Mouse (Mus musculus): ENCODE data around the gene Tshz2. TPM values are rescaled to one million over a fixed set of nuclear protein-coding genes. Genes with fewer than 3 reads are reported as not detected.

Tshz2 gene
- polyA plus RNA-seq, 1 experiment from 2014 or later = 3.6 TPM

DNA sequence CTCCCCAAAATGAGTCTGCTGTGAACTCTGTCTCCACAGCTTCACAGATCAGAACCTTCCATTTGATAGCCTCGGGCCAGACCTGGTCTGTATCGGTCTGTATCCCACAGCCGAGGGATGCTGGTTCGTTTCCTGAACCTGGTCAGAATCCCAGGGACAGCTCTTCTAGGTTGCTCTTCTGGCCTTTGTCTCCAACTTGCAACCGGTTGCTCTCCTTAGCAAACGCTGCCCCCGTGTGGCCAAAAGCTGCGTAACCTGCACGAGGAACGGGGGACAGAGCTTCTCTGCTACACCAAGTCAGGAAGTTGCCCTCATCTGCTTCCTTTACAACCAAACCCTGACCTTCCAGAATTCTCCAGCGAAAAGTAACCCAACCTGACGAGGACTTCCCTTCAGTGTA is 468.3 kb downstream of the Tshz2 start:
- Histone ChIP-seq H3K4me1 (replicated peaks) (no peaks in the 10 kb centered on the region), H3K4me3 (no peak overlapping the region), H3K36me3 (no peaks in the 10 kb centered on the region), H3K9me3 (replicated peaks) (no peaks in the 10 kb centered on the region), H3K27me3 (no peaks in the 10 kb centered on the region), H3K4me2 (peak overlapping the region; percentile 26; the same call in 1 of the 2 replicates), H3K27ac (no peak overlapping the region), H3K9ac (no peak overlapping the region)
- 2% methylated on average over 12 of the region's 12 CpGs for WGBS
- no peak for ATAC-seq (replicated peaks; ENCODE audit: insufficient number of reproducible peaks, insufficient read depth, low FRiP score, low read depth)

DNA sequence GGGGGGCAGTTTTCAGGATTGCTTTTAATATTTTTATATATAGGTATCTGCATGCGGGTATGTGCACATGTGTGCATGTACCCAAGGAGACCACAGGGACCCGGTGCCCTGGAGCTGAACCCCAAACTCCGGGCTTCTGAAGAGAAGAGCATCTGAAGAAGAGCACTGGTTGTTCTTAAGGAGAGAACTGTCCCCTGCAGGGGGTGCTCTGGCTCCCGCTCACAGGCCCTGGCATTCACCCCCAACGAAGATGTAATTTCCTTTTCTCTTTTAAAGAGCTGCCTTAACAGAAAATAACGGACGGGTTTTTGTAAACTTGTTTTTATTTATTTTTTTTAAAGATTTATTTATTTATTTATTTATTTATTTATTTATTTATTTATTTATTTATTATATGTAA is 469.1 kb downstream of the Tshz2 start:
- Histone ChIP-seq H3K4me1 (replicated peaks) (no peaks in the 10 kb centered on the region), H3K27me3 (no peaks in the 10 kb centered on the region), H3K4me3 (no peak overlapping the region), H3K4me2 (no peak overlapping the region), H3K9me3 (replicated peaks) (no peaks in the 10 kb centered on the region), H3K27ac (no peak overlapping the region), H3K36me3 (no peaks in the 10 kb centered on the region), H3K9ac (no peak overlapping the region)
- ATAC-seq (replicated peaks; ENCODE audit: insufficient number of reproducible peaks, insufficient read depth, low FRiP score, low read depth) = no peak
- 69% methylated on average over 7 of the region's 7 CpGs for WGBS

DNA sequence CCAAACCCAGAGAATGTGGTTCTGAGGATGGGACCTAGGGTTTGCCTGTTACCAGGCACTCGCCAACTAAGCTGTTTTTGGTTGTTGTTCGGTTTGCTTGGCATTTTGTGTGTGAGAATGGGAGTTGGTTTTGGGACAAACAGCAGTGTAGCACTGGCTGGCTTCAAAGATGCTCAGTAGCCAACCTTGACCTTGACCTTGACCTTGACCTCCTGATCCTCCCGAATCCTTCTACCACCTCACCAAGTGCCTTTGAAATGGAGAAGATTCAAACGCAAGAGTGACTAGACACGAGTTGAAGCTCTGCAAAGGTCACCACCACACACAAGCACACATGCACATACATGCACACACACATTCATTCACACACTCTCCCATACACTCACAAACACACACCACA is 470.5 kb downstream of the Tshz2 start:
- ATAC-seq (replicated peaks; ENCODE audit: insufficient number of reproducible peaks, insufficient read depth, low FRiP score, low read depth) = no peak
- no peak overlapping the region for H3K27ac ChIP-seq
- WGBS = 73% methylated on average over 5 of the region's 5 CpGs
- no peak overlapping the region for H3K4me2 ChIP-seq
- no peak overlapping the region for H3K4me3 ChIP-seq
- peaks cover 11% of the 10 kb centered on the region; the same call in 1 of the 2 replicates for H3K36me3 ChIP-seq
- no peaks in the 10 kb centered on the region for H3K9me3 ChIP-seq (replicated peaks)
- H3K27me3 ChIP-seq = no peaks in the 10 kb centered on the region
- H3K4me1 ChIP-seq (replicated peaks) = no peaks in the 10 kb centered on the region
- no peak overlapping the region for H3K9ac ChIP-seq

DNA sequence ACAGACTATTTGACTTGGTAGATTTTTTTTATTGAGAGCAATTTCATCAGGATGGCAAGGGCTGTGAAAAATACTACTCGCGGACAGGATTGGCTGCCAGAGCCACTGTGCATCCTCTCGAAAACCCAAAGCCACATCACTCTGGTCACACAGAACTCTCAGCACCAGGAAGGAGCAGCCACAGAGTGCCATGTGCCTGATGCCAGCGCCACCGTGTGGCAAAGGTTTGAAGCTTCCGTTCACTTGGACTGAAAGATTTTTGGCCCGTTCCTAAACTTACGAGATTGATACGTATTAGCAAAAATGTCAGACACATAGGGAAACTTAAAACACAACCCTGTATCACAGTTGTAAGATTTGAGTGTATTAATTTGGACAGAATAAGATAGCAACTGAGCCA is 471.0 kb downstream of the Tshz2 start:
- H3K4me3 ChIP-seq = no peak overlapping the region
- no peaks in the 10 kb centered on the region for H3K9me3 ChIP-seq (replicated peaks)
- H3K9ac ChIP-seq = no peak overlapping the region
- WGBS = 55% methylated on average over 9 of the region's 9 CpGs
- H3K4me1 ChIP-seq (replicated peaks) = no peaks in the 10 kb centered on the region
- no peak overlapping the region for H3K4me2 ChIP-seq
- peaks cover 11% of the 10 kb centered on the region; the same call in 1 of the 2 replicates for H3K36me3 ChIP-seq
- no peak for ATAC-seq (replicated peaks; ENCODE audit: insufficient number of reproducible peaks, insufficient read depth, low FRiP score, low read depth)
- no peaks in the 10 kb centered on the region for H3K27me3 ChIP-seq
- H3K27ac ChIP-seq = no peak overlapping the region

DNA sequence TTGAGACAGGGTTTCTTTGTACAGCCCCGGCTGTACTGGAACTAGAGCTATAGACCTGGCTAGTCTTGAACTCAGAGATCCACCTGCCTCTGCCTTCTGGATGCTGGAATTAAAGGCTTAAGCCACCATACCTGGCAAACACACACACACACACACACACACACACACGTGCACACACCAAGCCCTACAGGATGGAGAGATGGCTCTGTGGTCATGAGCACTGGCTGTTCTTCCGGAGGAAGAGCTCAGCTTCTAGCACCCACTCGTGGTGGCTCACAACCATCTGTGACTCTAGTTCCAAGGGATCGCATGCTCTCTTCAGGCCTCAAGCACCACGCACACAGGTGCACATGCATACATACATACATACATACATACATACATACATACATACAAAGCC is 471.6 kb downstream of the Tshz2 start:
- no peak overlapping the region for H3K27ac ChIP-seq
- H3K9me3 ChIP-seq (replicated peaks) = no peaks in the 10 kb centered on the region
- H3K27me3 ChIP-seq = no peaks in the 10 kb centered on the region
- no peak overlapping the region for H3K4me3 ChIP-seq
- ATAC-seq (replicated peaks; ENCODE audit: insufficient number of reproducible peaks, insufficient read depth, low FRiP score, low read depth) = no peak
- no peak overlapping the region for H3K4me2 ChIP-seq
- H3K36me3 ChIP-seq = peaks cover 11% of the 10 kb centered on the region; the same call in 1 of the 2 replicates
- no peaks in the 10 kb centered on the region for H3K4me1 ChIP-seq (replicated peaks)
- WGBS = 88% methylated on average over 6 of the region's 6 CpGs
- no peak overlapping the region for H3K9ac ChIP-seq

DNA sequence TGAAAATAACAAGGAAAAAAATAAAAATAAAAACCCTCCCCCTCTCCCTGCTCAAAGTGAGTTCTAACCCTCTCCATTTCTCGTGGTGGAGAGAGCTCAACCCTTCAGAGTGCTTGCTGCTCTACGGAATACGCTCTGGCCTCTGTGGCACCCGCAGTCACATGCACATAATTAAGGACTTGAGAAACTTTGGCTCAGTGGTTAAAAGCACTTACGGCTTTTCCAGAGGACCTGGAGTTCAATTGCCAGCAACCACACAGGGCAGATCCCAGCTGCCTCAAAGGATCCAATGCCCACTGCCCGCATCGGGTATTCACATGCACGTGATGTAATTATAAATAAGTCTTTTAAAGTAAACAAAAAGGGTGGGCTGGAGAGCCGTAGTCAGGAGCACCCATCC is 473.2 kb downstream of the Tshz2 start:
- no peak for ATAC-seq (replicated peaks; ENCODE audit: insufficient number of reproducible peaks, insufficient read depth, low FRiP score, low read depth)
- WGBS = 74% methylated on average over 9 of the region's 9 CpGs
- no peak overlapping the region for H3K4me3 ChIP-seq
- H3K9me3 ChIP-seq (replicated peaks) = no peaks in the 10 kb centered on the region
- no peak overlapping the region for H3K9ac ChIP-seq
- H3K27ac ChIP-seq = no peak overlapping the region
- no peaks in the 10 kb centered on the region for H3K27me3 ChIP-seq
- H3K4me1 ChIP-seq (replicated peaks) = 0 out of 2 replicates have a peak, but pooled peaks cover 4% of the 10 kb centered on the region
- H3K36me3 ChIP-seq = peaks cover 26% of the 10 kb centered on the region
- no peak overlapping the region for H3K4me2 ChIP-seq

DNA sequence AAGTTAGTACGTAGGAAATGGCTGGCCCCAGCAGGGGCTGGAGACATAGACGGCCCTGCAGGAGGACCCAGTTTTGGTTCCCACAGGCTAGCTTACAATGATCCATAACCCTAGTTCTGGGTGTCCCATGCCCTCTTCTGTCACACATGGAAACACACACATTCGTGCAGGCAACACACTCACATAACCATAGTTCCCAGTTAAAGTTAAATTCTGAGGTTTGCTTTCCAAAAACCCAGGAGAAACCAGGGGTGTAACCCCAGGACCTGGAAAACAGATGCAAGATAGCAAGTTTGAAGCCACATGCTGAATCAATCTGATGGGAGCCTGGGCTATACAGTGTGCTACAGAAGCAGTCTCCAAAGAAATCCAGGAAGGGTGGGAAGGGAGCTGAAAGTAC is 475.0 kb downstream of the Tshz2 start:
- no peak overlapping the region for H3K4me3 ChIP-seq
- WGBS = 73% methylated on average over 3 of the region's 3 CpGs
- H3K27ac ChIP-seq = no peak overlapping the region
- no peak for ATAC-seq (replicated peaks; ENCODE audit: insufficient number of reproducible peaks, insufficient read depth, low FRiP score, low read depth)
- H3K9me3 ChIP-seq (replicated peaks) = no peaks in the 10 kb centered on the region
- H3K4me1 ChIP-seq (replicated peaks) = 0 out of 2 replicates have a peak, but pooled peaks cover 4% of the 10 kb centered on the region
- no peaks in the 10 kb centered on the region for H3K27me3 ChIP-seq
- H3K9ac ChIP-seq = no peak overlapping the region
- peaks cover 42% of the 10 kb centered on the region for H3K36me3 ChIP-seq
- H3K4me2 ChIP-seq = no peak overlapping the region

DNA sequence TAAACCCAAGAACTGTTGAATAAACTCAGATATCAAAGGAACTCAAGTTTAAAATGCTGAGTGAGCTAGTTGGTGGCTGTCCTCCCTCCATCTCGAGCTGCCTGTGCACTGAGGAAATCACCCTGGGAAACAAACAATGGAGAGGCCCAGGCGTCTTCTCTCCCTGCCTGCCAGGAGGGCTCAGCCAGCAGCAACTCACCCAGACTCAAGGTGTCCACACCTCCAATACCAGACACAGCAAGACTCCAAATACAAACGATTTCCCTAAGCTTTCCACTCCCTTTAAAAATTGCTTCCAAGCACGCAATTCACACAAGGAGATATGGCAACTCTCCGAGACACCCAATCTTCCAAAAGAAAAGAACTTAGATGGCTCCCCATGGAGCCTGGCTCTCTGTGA is 476.7 kb downstream of the Tshz2 start:
- no peak overlapping the region for H3K4me3 ChIP-seq
- H3K36me3 ChIP-seq = peaks cover 59% of the 10 kb centered on the region
- no peak overlapping the region for H3K27ac ChIP-seq
- 0 out of 2 replicates have a peak, but pooled peaks cover 4% of the 10 kb centered on the region for H3K4me1 ChIP-seq (replicated peaks)
- no peak overlapping the region for H3K4me2 ChIP-seq
- no peaks in the 10 kb centered on the region for H3K27me3 ChIP-seq
- H3K9me3 ChIP-seq (replicated peaks) = no peaks in the 10 kb centered on the region
- no peak for ATAC-seq (replicated peaks; ENCODE audit: insufficient number of reproducible peaks, insufficient read depth, low FRiP score, low read depth)
- H3K9ac ChIP-seq = no peak overlapping the region
- WGBS = 65% methylated on average over 5 of the region's 5 CpGs

DNA sequence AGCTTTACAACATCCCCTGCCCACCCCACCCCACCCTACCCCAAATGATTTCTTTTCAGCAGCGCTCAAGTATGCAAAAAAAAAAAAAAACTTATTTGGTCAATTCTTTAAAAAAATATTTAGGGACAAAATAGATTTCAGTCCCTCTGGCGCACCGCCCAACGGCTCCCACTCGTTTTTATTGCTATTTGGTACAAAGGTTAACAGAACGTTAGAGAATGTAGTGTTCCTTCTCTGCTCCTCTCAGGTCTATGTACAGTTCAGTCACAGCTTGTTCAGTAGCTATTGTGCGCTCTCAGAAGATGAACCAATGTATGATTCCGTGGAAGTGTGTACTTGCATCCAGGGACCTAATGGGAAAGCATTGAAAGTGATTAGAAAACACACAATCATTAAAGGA is 477.5 kb downstream of the Tshz2 start:
- no peak for ATAC-seq (replicated peaks; ENCODE audit: insufficient number of reproducible peaks, insufficient read depth, low FRiP score, low read depth)

DNA sequence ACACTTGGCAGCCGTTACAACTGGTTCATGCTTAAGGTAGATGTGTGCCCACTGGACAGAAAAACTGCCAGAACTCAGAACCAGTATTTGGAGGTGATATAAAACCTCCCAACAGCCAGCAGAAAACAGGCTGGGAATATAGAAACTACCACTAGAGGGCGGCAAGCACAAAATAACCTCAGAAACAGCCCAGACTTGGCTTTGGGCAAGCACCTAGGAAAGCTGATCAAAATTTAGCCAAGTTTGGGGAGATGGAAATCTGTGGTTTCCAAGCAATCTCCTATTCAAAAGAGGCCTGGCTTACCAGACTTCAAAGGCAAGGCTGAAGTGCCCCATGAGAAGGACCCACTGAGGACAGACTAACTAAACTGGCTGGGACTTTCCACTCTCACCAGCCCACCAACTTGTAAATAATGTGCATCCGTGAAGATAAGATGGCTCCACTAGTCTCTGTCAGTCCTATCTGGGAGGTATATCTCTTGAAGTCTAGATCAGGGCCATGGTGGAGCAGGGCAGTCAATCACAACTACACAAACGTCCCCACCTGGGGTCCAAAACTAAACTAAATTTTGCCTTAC is 484.0 kb downstream of the Tshz2 start:
- no peak overlapping the region for H3K9ac ChIP-seq
- 28% methylated on average over 4 of the region's 4 CpGs for whole genome bisulfite sequencing
- H3K9me3 ChIP-seq (replicated peaks) = no peaks in the 10 kb centered on the region
- no peak for ATAC-seq (replicated peaks; ENCODE audit: insufficient number of reproducible peaks, insufficient read depth, low FRiP score, low read depth)
- no peak overlapping the region for H3K4me2 ChIP-seq
- peaks cover 30% of the 10 kb centered on the region for H3K4me1 ChIP-seq (replicated peaks)
- H3K27ac ChIP-seq = no peak overlapping the region; the same call in 1 of the 2 replicates
- H3K36me3 ChIP-seq = peaks cover 67% of the 10 kb centered on the region
- no peaks in the 10 kb centered on the region for H3K27me3 ChIP-seq
- no peak overlapping the region for H3K4me3 ChIP-seq

More for the DNA sequence above, 477.5 kb downstream of the Tshz2 start:
- 83% methylated on average over 8 of the region's 8 CpGs for WGBS
- Histone ChIP-seq H3K27ac (no peak overlapping the region), H3K4me3 (no peak overlapping the region), H3K27me3 (no peaks in the 10 kb centered on the region), H3K9me3 (replicated peaks) (no peaks in the 10 kb centered on the region), H3K36me3 (peaks cover 67% of the 10 kb centered on the region), H3K4me2 (no peak overlapping the region), H3K9ac (no peak overlapping the region), H3K4me1 (replicated peaks) (0 out of 2 replicates have a peak, but pooled peaks cover 4% of the 10 kb centered on the region)

DNA sequence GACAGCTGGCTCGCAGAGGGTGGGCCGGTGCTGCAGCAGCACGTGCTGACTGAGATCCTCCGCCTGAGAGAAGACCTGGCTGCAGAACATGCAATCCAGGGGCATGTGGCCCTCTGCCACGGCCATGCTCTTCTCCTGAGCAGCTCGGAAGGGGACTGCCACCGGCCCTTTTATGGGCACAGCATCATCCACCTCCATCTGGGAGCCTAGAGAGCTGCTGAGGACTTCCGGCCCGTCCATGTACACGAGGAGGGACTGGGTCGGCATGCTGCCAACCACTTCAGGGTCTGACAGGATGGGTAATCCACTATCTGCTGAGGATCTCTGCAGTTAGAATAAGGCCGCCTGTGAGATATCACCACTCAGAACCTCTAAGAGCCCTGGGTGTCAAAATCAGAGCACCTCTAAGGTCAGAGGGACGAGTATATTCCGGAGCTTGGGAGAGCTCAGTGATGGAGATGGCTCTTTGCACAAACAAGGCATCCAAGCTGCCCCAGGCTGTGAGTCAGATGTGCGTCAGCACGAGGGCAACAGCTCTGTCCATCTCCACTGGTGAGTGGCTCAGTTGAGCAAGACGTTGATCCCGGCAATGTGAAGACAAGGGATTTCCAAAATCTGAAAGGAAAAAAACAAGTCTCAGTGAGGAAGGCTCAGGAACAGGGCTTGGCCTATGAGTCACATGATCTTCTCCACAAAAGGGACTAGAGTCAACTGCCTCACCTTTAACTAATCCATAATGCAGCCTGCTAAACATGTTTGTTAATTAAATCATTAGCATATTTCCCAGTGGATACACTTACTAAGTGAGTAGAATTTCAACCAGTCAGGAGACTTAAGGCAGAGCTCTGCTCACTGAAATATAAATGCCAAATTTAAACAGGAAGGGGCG is 487.6 kb downstream of the Tshz2 start:
- H3K36me3 ChIP-seq = peaks cover 34% of the 10 kb centered on the region
- WGBS = 79% methylated on average over 19 of the region's 19 CpGs
- no peak overlapping the region for H3K27ac ChIP-seq
- no peaks in the 10 kb centered on the region for H3K27me3 ChIP-seq
- no peak overlapping the region for H3K4me3 ChIP-seq
- ATAC-seq (replicated peaks; ENCODE audit: insufficient number of reproducible peaks, insufficient read depth, low FRiP score, low read depth) = no peak
- no peak overlapping the region for H3K4me2 ChIP-seq
- H3K9ac ChIP-seq = no peak overlapping the region
- H3K9me3 ChIP-seq (replicated peaks) = no peaks in the 10 kb centered on the region
- peaks cover 45% of the 10 kb centered on the region for H3K4me1 ChIP-seq (replicated peaks)

All from heart, embryonic 15.5 days (tissue).